Mouse (Mus musculus): ENCODE results near the gene Pmfbp1. TPM values are rescaled to one million over a fixed set of nuclear protein-coding genes. Genes with fewer than 3 reads are reported as not detected.
A peak's percentile ranks its signal among the peaks of the same experiment; 100 is the strongest.

Pmfbp1 gene
- polyA plus RNA-seq, 1 experiment from 2014 or later = 0.21 TPM

DNA sequence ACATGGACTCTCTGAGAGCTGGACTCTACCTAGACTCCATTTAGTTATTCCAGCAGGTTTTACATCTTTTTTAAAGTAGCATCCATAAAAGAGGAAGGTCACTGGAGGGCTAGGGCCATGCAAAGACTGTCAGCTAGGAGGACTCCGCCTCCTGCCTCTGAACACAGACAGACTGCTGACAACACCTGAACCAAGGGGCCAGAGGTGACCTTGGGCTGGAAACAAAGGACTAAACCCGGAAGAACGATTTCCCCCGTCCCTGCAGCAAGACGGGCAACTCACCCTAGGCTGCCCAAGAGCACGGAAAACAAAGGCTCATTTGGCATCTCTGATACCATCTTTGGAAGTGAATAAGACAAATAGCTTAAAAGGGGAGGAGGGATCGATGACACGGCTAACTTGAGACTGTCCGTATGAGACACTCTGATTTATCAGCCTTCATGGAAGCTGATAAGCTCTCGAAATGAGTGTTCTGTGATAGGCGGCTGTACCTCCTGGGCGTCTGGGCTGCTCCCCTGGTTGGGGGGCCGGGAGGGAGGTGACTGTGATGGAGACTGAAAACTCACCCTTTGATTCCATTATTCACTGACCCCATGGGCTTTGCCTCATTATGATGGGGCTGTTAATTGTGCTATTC is 30.0 kb upstream of the Pmfbp1 start:
- TF ChIP-seq CTCF (IDR thresholded peaks at IDR 0.05; ENCODE audit: low read depth) = no peak
- Histone ChIP-seq H3K4me2 (ENCODE audit: low read length) (peak overlapping the region; percentile 25), H3K4me1 (replicated peaks; ENCODE audit: insufficient read depth, low read length) (no peaks in the 10 kb centered on the region), H3K27me3 (ENCODE audit: insufficient read depth, low read length) (no peaks in the 10 kb centered on the region), H3K4me3 (replicated peaks; ENCODE audit: low read depth, low read length) (no peak overlapping the region), H3K9ac (ENCODE audit: low read depth, low read length) (no peak overlapping the region), H3K9me3 (replicated peaks; ENCODE audit: low read length) (no peaks in the 10 kb centered on the region), H3K27ac (no peak overlapping the region), H3K36me3 (ENCODE audit: insufficient read depth, low read length) (no peaks in the 10 kb centered on the region)
- ATAC-seq (replicated peaks; ENCODE audit: low FRiP score, low read depth) (no peak), DNase-seq (ENCODE audit: low spot score) (no peak)
- 5% methylated on average over 13 of the region's 13 CpGs for WGBS

DNA sequence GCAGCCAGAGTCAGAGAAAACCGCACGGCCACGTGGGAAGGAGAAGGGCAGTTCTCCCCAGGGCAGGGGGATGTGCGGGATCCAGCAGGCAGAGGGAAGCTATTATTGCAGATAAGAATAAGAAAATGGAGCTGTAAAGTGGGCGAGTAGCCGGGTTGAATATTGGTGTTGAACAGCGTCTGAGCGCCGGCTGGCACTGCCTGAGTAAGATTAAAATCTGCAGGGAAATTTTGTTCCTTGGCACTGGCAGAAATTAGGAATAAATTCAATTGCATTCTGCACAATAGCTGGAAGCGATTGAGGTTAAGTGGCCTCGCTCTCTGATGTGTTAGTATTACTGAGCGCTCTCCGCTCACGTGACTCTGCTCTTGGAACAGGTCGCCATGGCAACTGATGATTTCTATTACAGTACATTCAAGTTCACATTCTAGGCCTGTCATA is 29.4 kb upstream of the Pmfbp1 start:
- no peaks in the 10 kb centered on the region for H3K27me3 ChIP-seq (ENCODE audit: insufficient read depth, low read length)
- H3K9me3 ChIP-seq (replicated peaks; ENCODE audit: low read length) = no peaks in the 10 kb centered on the region
- peak overlapping the region; percentile 21; the same call in 1 of the 2 replicates for H3K4me2 ChIP-seq (ENCODE audit: low read length)
- H3K4me1 ChIP-seq (replicated peaks; ENCODE audit: insufficient read depth, low read length) = no peaks in the 10 kb centered on the region
- no peak for ATAC-seq (replicated peaks; ENCODE audit: low FRiP score, low read depth)
- H3K36me3 ChIP-seq (ENCODE audit: insufficient read depth, low read length) = no peaks in the 10 kb centered on the region
- no peak overlapping the region for H3K9ac ChIP-seq (ENCODE audit: low read depth, low read length)
- no peak overlapping the region for H3K27ac ChIP-seq
- TF ChIP-seq CTCF (IDR thresholded peaks at IDR 0.05; ENCODE audit: low read depth) = no peak
- no peak overlapping the region for H3K4me3 ChIP-seq (replicated peaks; ENCODE audit: low read depth, low read length)
- DNase-seq (ENCODE audit: low spot score) = peak; percentile 58
- WGBS = 30% methylated on average over 15 of the region's 15 CpGs

GRCm38 (mm10) chr8:109465056-109465455 is 28.8 kb upstream of the Pmfbp1 start:
- no peaks in the 10 kb centered on the region for H3K36me3 ChIP-seq (ENCODE audit: insufficient read depth, low read length)
- 62% methylated on average over 3 of the region's 3 CpGs for WGBS
- H3K27ac ChIP-seq = no peak overlapping the region
- TF ChIP-seq CTCF (IDR thresholded peaks at IDR 0.05; ENCODE audit: low read depth) = no peak
- H3K27me3 ChIP-seq (ENCODE audit: insufficient read depth, low read length) = no peaks in the 10 kb centered on the region
- DNase-seq (ENCODE audit: low spot score) (no peak), ATAC-seq (replicated peaks; ENCODE audit: low FRiP score, low read depth) (no peak)
- H3K9me3 ChIP-seq (replicated peaks; ENCODE audit: low read length) = no peaks in the 10 kb centered on the region
- no peak overlapping the region for H3K4me3 ChIP-seq (replicated peaks; ENCODE audit: low read depth, low read length)
- H3K9ac ChIP-seq (ENCODE audit: low read depth, low read length) = no peak overlapping the region
- no peaks in the 10 kb centered on the region for H3K4me1 ChIP-seq (replicated peaks; ENCODE audit: insufficient read depth, low read length)
- no peak overlapping the region for H3K4me2 ChIP-seq (ENCODE audit: low read length)

- no peak overlapping the region for H3K4me2 ChIP-seq (ENCODE audit: low read length)
- H3K9me3 ChIP-seq (replicated peaks; ENCODE audit: low read length) = no peaks in the 10 kb centered on the region
- H3K4me1 ChIP-seq (replicated peaks; ENCODE audit: insufficient read depth, low read length) = no peaks in the 10 kb centered on the region
- ATAC-seq (replicated peaks; ENCODE audit: low FRiP score, low read depth) (no peak), DNase-seq (ENCODE audit: low spot score) (no peak)
- H3K36me3 ChIP-seq (ENCODE audit: insufficient read depth, low read length) = no peaks in the 10 kb centered on the region
- WGBS = 66% methylated on average over 3 of the region's 3 CpGs
- no peak for TF ChIP-seq CTCF (IDR thresholded peaks at IDR 0.05; ENCODE audit: low read depth)
- H3K27ac ChIP-seq = no peak overlapping the region
- no peak overlapping the region for H3K9ac ChIP-seq (ENCODE audit: low read depth, low read length)
- no peaks in the 10 kb centered on the region for H3K27me3 ChIP-seq (ENCODE audit: insufficient read depth, low read length)
- H3K4me3 ChIP-seq (replicated peaks; ENCODE audit: low read depth, low read length) = no peak overlapping the region
These were observed 28.1 kb upstream of the Pmfbp1 start for GRCm38 (mm10) chr8:109465761-109466160.

DNA sequence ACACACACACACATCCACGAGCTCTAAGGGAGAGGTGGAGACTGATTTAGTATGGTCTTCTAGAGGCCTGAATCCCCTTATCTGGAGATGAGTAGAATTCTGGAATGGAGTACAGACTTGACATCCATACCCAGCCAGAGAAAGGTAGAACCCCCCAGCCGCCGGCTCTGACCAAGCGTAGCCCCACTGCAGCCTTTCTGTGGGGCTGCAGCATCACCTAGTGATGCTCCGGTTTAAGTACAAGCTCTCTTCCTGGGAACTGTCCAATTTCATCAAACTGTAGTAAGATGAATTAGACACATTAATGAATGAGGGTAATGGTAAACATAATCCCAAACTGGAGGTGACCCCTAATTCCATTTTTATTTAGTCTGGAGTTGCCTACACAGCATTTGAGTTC is 26.3 kb upstream of the Pmfbp1 start:
- Histone ChIP-seq H3K36me3 (ENCODE audit: insufficient read depth, low read length) (no peaks in the 10 kb centered on the region), H3K4me3 (replicated peaks; ENCODE audit: low read depth, low read length) (no peak overlapping the region), H3K9ac (ENCODE audit: low read depth, low read length) (no peak overlapping the region), H3K27ac (no peak overlapping the region), H3K4me1 (replicated peaks; ENCODE audit: insufficient read depth, low read length) (no peaks in the 10 kb centered on the region), H3K9me3 (replicated peaks; ENCODE audit: low read length) (no peaks in the 10 kb centered on the region), H3K27me3 (ENCODE audit: insufficient read depth, low read length) (no peaks in the 10 kb centered on the region), H3K4me2 (ENCODE audit: low read length) (no peak overlapping the region)
- TF ChIP-seq CTCF (IDR thresholded peaks at IDR 0.05; ENCODE audit: low read depth) = peak; percentile 47; the same call in 1 of the 2 replicates
- ATAC-seq (replicated peaks; ENCODE audit: low FRiP score, low read depth) = no peak
- peak; percentile 39 for DNase-seq (ENCODE audit: low spot score)
- WGBS = 37% methylated on average over 5 of the region's 5 CpGs

GRCm38 (mm10) chr8:109468112-109468511 is 25.7 kb upstream of the Pmfbp1 start:
- no peak overlapping the region for H3K27ac ChIP-seq
- H3K36me3 ChIP-seq (ENCODE audit: insufficient read depth, low read length) = no peaks in the 10 kb centered on the region
- no peaks in the 10 kb centered on the region for H3K4me1 ChIP-seq (replicated peaks; ENCODE audit: insufficient read depth, low read length)
- no peak overlapping the region for H3K4me3 ChIP-seq (replicated peaks; ENCODE audit: low read depth, low read length)
- H3K27me3 ChIP-seq (ENCODE audit: insufficient read depth, low read length) = no peaks in the 10 kb centered on the region
- H3K4me2 ChIP-seq (ENCODE audit: low read length) = no peak overlapping the region
- TF ChIP-seq CTCF (IDR thresholded peaks at IDR 0.05; ENCODE audit: low read depth) = no peak
- DNase-seq (ENCODE audit: low spot score) = no peak
- ATAC-seq (replicated peaks; ENCODE audit: low FRiP score, low read depth) = no peak
- WGBS = 85% methylated on average over 11 of the region's 11 CpGs
- H3K9me3 ChIP-seq (replicated peaks; ENCODE audit: low read length) = no peaks in the 10 kb centered on the region
- H3K9ac ChIP-seq (ENCODE audit: low read depth, low read length) = no peak overlapping the region

- Histone ChIP-seq H3K27me3 (ENCODE audit: insufficient read depth, low read length) (no peaks in the 10 kb centered on the region), H3K9ac (ENCODE audit: low read depth, low read length) (no peak overlapping the region), H3K36me3 (ENCODE audit: insufficient read depth, low read length) (no peaks in the 10 kb centered on the region), H3K9me3 (replicated peaks; ENCODE audit: low read length) (no peaks in the 10 kb centered on the region), H3K27ac (no peak overlapping the region), H3K4me3 (replicated peaks; ENCODE audit: low read depth, low read length) (no peak overlapping the region), H3K4me2 (ENCODE audit: low read length) (no peak overlapping the region), H3K4me1 (replicated peaks; ENCODE audit: insufficient read depth, low read length) (no peaks in the 10 kb centered on the region)
- no peak for TF ChIP-seq CTCF (IDR thresholded peaks at IDR 0.05; ENCODE audit: low read depth)
- ATAC-seq (replicated peaks; ENCODE audit: low FRiP score, low read depth) (no peak), DNase-seq (ENCODE audit: low spot score) (no peak)
- 59% methylated on average over 6 of the region's 6 CpGs for WGBS
These were observed 22.0 kb upstream of the Pmfbp1 start for GRCm38 (mm10) chr8:109471876-109472275.

Data from kidney, postnatal 0 days (tissue).